Mouse (Mus musculus) cerebellum, adult 2 months (tissue): ENCODE results near the gene Aldh9a1.

ENCODE experiments used
- CTCF ChIP-seq: fragments of 200-500 bp; IDR thresholded peaks from 2 replicates; pipeline ENCODE4 v1.5.1; 2011; ENCODE audit warnings: low read depth, mild to moderate bottlenecking, control low read depth, low read length, moderate library complexity, borderline replicate concordance; ENCODE audit not compliant: insufficient read depth
- POLR2A ChIP-seq: fragments of 200-500 bp; IDR thresholded peaks from 2 replicates; pipeline ENCODE4 v1.6.1; 2011; ENCODE audit warnings: low read length, control low read depth, borderline replicate concordance; ENCODE audit not compliant: insufficient read depth

DNA sequence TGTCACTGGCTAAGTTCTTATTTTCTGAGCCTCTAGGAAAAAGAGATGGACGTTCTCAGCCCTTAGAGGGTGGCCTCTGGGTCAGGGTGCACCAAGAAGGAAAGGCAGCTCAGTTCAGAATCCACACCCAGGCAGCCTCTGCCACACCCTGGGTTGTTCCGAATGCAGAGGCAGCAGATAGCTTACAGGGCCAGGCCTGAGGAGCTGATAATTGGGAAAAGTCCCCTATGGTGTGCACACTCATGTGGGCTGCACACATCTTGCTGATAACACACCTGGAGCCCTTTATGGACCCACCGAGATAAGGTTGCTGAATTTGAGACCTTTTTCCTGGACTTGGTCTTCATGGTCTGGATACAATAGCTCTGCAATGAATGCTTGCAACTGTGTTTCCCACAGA is 34.4 kb downstream of the Aldh9a1 start:
- TF ChIP-seq CTCF, result no peak
- no peak for TF ChIP-seq POLR2A
